Mouse (Mus musculus): Measurements from ENCODE around the gene Ccdc183. TPM values are rescaled to one million over a fixed set of nuclear protein-coding genes. Genes with fewer than 3 reads are reported as not detected.

The Ccdc183 gene
- total RNA-seq, 2 experiments from 2014 or later: not detected

Other genes starting within 250 kb of the Ccdc183 start
- gene Sapcd2, start 245.4 kb downstream of the Ccdc183 start, total RNA-seq (2021): 1 to 10 TPM in 1 of 2 experiments, under 1 TPM in 1; 0.88 to 1.5 TPM
- gene Entpd2, start 221.8 kb downstream of the Ccdc183 start, total RNA-seq (2021): 10 to 100 TPM; 16.1 to 17.0 TPM
- gene Npdc1, start 218.3 kb downstream of the Ccdc183 start, total RNA-seq (2021): 10 to 100 TPM; 33.8 to 37.1 TPM
- not detected for gene Fut7, start 194.4 kb downstream of the Ccdc183 start, total RNA-seq (2021)
- gene Abca2, start 189.0 kb downstream of the Ccdc183 start, total RNA-seq (2021): 10 to 100 TPM; 22.0 to 24.4 TPM
- gene Clic3, start 160.8 kb downstream of the Ccdc183 start, total RNA-seq (2021): 1 to 10 TPM; 3.0 to 3.9 TPM
- gene Paxx, start 156.6 kb downstream of the Ccdc183 start, total RNA-seq (2021): 10 to 100 TPM; 22.9 to 23.4 TPM
- 10 to 100 TPM; 30.9 to 38.6 TPM for gene Ptgds, start 147.6 kb downstream of the Ccdc183 start, total RNA-seq (2021)
- gene Lcn12, start 123.8 kb downstream of the Ccdc183 start, total RNA-seq (2021): not detected
- gene Fbxw5, start 116.9 kb downstream of the Ccdc183 start, total RNA-seq (2021): 10 to 100 TPM; 92.0 to 96.2 TPM
- gene C8g, start 116.0 kb downstream of the Ccdc183 start, total RNA-seq (2021): under 1 TPM; 0.51 to 0.98 TPM
- gene Traf2, start 70.7 kb downstream of the Ccdc183 start, total RNA-seq (2021): 10 to 100 TPM; 16.6 to 16.7 TPM
- 100 to 1,000 TPM; 175 to 185 TPM for gene Edf1, start 59.8 kb downstream of the Ccdc183 start, total RNA-seq (2021)
- gene Mamdc4, start 42.8 kb downstream of the Ccdc183 start, total RNA-seq (2021): 1 to 10 TPM; 3.0 to 5.2 TPM
- 10 to 100 TPM; 75.4 to 76.0 TPM for gene Phpt1, start 42.5 kb downstream of the Ccdc183 start, total RNA-seq (2021)
- under 1 TPM in 1 of 2 experiments, not detected in 1; 0.10 TPM for gene Ajm1, start 35.9 kb downstream of the Ccdc183 start, total RNA-seq (2021)
- 10 to 100 TPM; 48.1 to 49.7 TPM for gene Rabl6, start 9.2 kb downstream of the Ccdc183 start, total RNA-seq (2021)
- gene Tmem141, start 4.3 kb upstream of the Ccdc183 start, total RNA-seq (2021): 10 to 100 TPM; 16.6 to 22.5 TPM
- gene Fcna, start 10.4 kb upstream of the Ccdc183 start, total RNA-seq (2021): 1 to 10 TPM; 6.3 TPM
- gene Lcn8, start 35.4 kb upstream of the Ccdc183 start, total RNA-seq (2021): 1 to 10 TPM; 1.1 TPM
- gene Lcn5, start 40.3 kb upstream of the Ccdc183 start, total RNA-seq (2021): not detected
- not detected for gene Lcn6, start 59.1 kb upstream of the Ccdc183 start, total RNA-seq (2021)
- not detected for gene Lcn10, start 65.0 kb upstream of the Ccdc183 start, total RNA-seq (2021)
- not detected for gene Obp2a, start 82.4 kb upstream of the Ccdc183 start, total RNA-seq (2021)
- gene Bmyc, start 89.1 kb upstream of the Ccdc183 start, total RNA-seq (2021): 10 to 100 TPM; 12.0 to 12.6 TPM
- not detected for gene Obp2b, start 119.3 kb upstream of the Ccdc183 start, total RNA-seq (2021)
- gene Lcn3, start 147.9 kb upstream of the Ccdc183 start, total RNA-seq (2021): not detected
- gene Lcn11, start 159.3 kb upstream of the Ccdc183 start, total RNA-seq (2021): not detected
- not detected for gene Gm13539, start 164.6 kb upstream of the Ccdc183 start, total RNA-seq (2021)
- gene Glt6d1, start 198.2 kb upstream of the Ccdc183 start, total RNA-seq (2021): not detected
- not detected for gene Lcn9, start 205.5 kb upstream of the Ccdc183 start, total RNA-seq (2021)
- gene Sohlh1, start 229.6 kb upstream of the Ccdc183 start, total RNA-seq (2021): not detected
- 1 to 10 TPM in 1 of 2 experiments, under 1 TPM in 1; 0.78 to 1.3 TPM for gene Kcnt1, start 246.1 kb upstream of the Ccdc183 start, total RNA-seq (2021)

Measured in heart, postnatal 14 days (tissue).